Mouse (Mus musculus): ENCODE measurements at regions not wholly inside any gene's neighbourhood (a gene's known extent, or its start where the extent isn't known, plus 50 kb on each side); places are given as distances from the start of the nearest gene placed in this dataset.

GRCm38 (mm10) chr3:103408724-103409123 lies 129.6 kb downstream of the Trim33 start:
- no peaks in the 10 kb centered on the region for H3K36me3 ChIP-seq (ENCODE audit: control insufficient read depth, insufficient read depth, low read length)
- DNase-seq (ENCODE audit: low spot score) (no peak), ATAC-seq (no peak)
- WGBS, result 84% methylated on average over 5 of the region's 5 CpGs
- no peaks in the 10 kb centered on the region for H3K27me3 ChIP-seq (replicated peaks; ENCODE audit: control insufficient read depth, insufficient read depth, low read length)
- H3K27ac ChIP-seq (ENCODE audit: low read depth, low read length), result no peak overlapping the region
- no peaks in the 10 kb centered on the region for H3K9me3 ChIP-seq (replicated peaks; ENCODE audit: control insufficient read depth, low read length)
- no peak overlapping the region for H3K4me2 ChIP-seq (ENCODE audit: low read length)
- H3K4me3 ChIP-seq (ENCODE audit: low read depth, low read length), result no peak overlapping the region
- H3K9ac ChIP-seq (ENCODE audit: low read length), result no peak overlapping the region
- H3K4me1 ChIP-seq (ENCODE audit: control insufficient read depth, insufficient read depth, low read length), result no peaks in the 10 kb centered on the region

DNA sequence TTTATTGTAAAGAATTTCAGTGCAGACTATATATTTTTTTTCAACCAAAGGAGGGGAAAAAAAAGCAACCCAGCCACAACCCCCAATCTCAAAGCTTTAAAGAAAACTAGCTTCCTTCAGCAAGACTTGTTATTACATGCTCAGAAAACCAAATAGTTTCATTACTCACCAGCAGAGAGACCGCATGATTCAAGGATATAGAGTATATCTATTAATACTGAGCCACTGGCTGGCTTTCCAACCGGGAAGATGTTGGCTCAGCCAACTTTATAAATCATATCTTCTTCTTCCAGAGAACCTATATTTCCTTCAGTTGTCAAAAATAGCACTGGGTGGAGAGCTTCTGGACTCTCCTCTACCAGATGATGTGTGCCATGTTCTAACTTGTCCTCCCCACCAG lies 133.2 kb downstream of the Trim33 start:
- Histone ChIP-seq H3K36me3 (ENCODE audit: control insufficient read depth, insufficient read depth, low read length) (no peaks in the 10 kb centered on the region), H3K4me3 (ENCODE audit: low read depth, low read length) (no peak overlapping the region), H3K4me2 (ENCODE audit: low read length) (no peak overlapping the region), H3K27me3 (replicated peaks; ENCODE audit: control insufficient read depth, insufficient read depth, low read length) (no peaks in the 10 kb centered on the region), H3K9me3 (replicated peaks; ENCODE audit: control insufficient read depth, low read length) (no peaks in the 10 kb centered on the region), H3K27ac (ENCODE audit: low read depth, low read length) (no peak overlapping the region), H3K9ac (ENCODE audit: low read length) (no peak overlapping the region), H3K4me1 (ENCODE audit: control insufficient read depth, insufficient read depth, low read length) (no peaks in the 10 kb centered on the region)
- ATAC-seq (no peak), DNase-seq (ENCODE audit: low spot score) (no peak)
- WGBS, result 88% methylated on average over 2 of the region's 2 CpGs

GRCm38 (mm10) chr3:103415051-103415695 lies 136.1 kb downstream of the Trim33 start:
- 91% methylated on average over 8 of the region's 8 CpGs for WGBS
- Histone ChIP-seq H3K9me3 (replicated peaks; ENCODE audit: control insufficient read depth, low read length) (no peaks in the 10 kb centered on the region), H3K4me1 (ENCODE audit: control insufficient read depth, insufficient read depth, low read length) (no peaks in the 10 kb centered on the region), H3K9ac (ENCODE audit: low read length) (no peak overlapping the region), H3K27ac (ENCODE audit: low read depth, low read length) (no peak overlapping the region), H3K27me3 (replicated peaks; ENCODE audit: control insufficient read depth, insufficient read depth, low read length) (no peaks in the 10 kb centered on the region), H3K4me2 (ENCODE audit: low read length) (no peak overlapping the region), H3K36me3 (ENCODE audit: control insufficient read depth, insufficient read depth, low read length) (no peaks in the 10 kb centered on the region), H3K4me3 (ENCODE audit: low read depth, low read length) (no peak overlapping the region)
- ATAC-seq, result no peak
- no peak for DNase-seq (ENCODE audit: low spot score)

DNA sequence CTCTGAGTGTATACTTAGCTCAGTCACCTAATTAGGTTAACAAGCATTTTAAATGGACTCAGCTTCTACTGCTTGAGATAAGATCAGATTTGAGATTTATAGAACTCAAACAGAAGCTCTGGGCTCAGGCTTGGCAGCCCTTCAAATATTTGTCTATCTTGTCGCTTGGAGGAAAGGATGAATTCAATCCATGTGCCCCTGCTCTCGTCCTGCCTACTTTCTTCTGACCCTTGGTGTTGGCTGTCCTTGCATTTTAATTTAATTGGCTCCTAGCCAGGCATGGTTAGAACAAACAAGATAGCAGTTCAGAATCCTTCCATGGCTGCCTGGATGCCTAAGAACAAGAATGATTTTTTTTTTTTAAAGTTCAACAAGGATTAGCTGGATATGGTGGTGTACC lies 137.2 kb downstream of the Trim33 start:
- no peak overlapping the region for H3K4me3 ChIP-seq (ENCODE audit: low read depth, low read length)
- no peak overlapping the region for H3K4me2 ChIP-seq (ENCODE audit: low read length)
- peaks cover 6% of the 10 kb centered on the region; the same call in 1 of the 2 replicates for H3K4me1 ChIP-seq (ENCODE audit: control insufficient read depth, insufficient read depth, low read length)
- no peak overlapping the region for H3K9ac ChIP-seq (ENCODE audit: low read length)
- 39% methylated on average over 2 of the region's 2 CpGs for WGBS
- no peak for ATAC-seq
- H3K27ac ChIP-seq (ENCODE audit: low read depth, low read length), result no peak overlapping the region
- no peaks in the 10 kb centered on the region for H3K27me3 ChIP-seq (replicated peaks; ENCODE audit: control insufficient read depth, insufficient read depth, low read length)
- DNase-seq (ENCODE audit: low spot score), result peak; percentile 28
- H3K9me3 ChIP-seq (replicated peaks; ENCODE audit: control insufficient read depth, low read length), result no peaks in the 10 kb centered on the region
- H3K36me3 ChIP-seq (ENCODE audit: control insufficient read depth, insufficient read depth, low read length), result no peaks in the 10 kb centered on the region

- no peak for DNase-seq (ENCODE audit: low spot score)
- 92% methylated on average over 4 of the region's 4 CpGs for WGBS
- Histone ChIP-seq H3K27ac (ENCODE audit: low read depth, low read length) (no peak overlapping the region), H3K36me3 (ENCODE audit: control insufficient read depth, insufficient read depth, low read length) (no peaks in the 10 kb centered on the region), H3K9me3 (replicated peaks; ENCODE audit: control insufficient read depth, low read length) (no peaks in the 10 kb centered on the region), H3K4me3 (ENCODE audit: low read depth, low read length) (no peak overlapping the region), H3K4me2 (ENCODE audit: low read length) (no peak overlapping the region), H3K27me3 (replicated peaks; ENCODE audit: control insufficient read depth, insufficient read depth, low read length) (no peaks in the 10 kb centered on the region), H3K9ac (ENCODE audit: low read length) (no peak overlapping the region), H3K4me1 (ENCODE audit: control insufficient read depth, insufficient read depth, low read length) (peaks cover 7% of the 10 kb centered on the region; the same call in 1 of the 2 replicates)
- no peak for ATAC-seq
These were observed 138.7 kb downstream of the Trim33 start for GRCm38 (mm10) chr3:103417781-103418180.

GRCm38 (mm10) chr3:103419761-103420620 lies 140.9 kb downstream of the Trim33 start:
- H3K4me3 ChIP-seq (ENCODE audit: low read depth, low read length), result no peak overlapping the region
- H3K9me3 ChIP-seq (replicated peaks; ENCODE audit: control insufficient read depth, low read length), result no peaks in the 10 kb centered on the region
- peak; percentile 54; the same call in 1 of the 2 replicates for ATAC-seq
- H3K36me3 ChIP-seq (ENCODE audit: control insufficient read depth, insufficient read depth, low read length), result no peaks in the 10 kb centered on the region
- peaks cover 7% of the 10 kb centered on the region; the same call in 1 of the 2 replicates for H3K4me1 ChIP-seq (ENCODE audit: control insufficient read depth, insufficient read depth, low read length)
- H3K27me3 ChIP-seq (replicated peaks; ENCODE audit: control insufficient read depth, insufficient read depth, low read length), result no peaks in the 10 kb centered on the region
- no peak overlapping the region for H3K27ac ChIP-seq (ENCODE audit: low read depth, low read length)
- DNase-seq (ENCODE audit: low spot score), result peak; percentile 47
- H3K9ac ChIP-seq (ENCODE audit: low read length), result no peak overlapping the region
- H3K4me2 ChIP-seq (ENCODE audit: low read length), result no peak overlapping the region
- 19% methylated on average over 4 of the region's 4 CpGs for WGBS

GRCm38 (mm10) chr3:103420621-103421274 lies 141.7 kb downstream of the Trim33 start:
- no peaks in the 10 kb centered on the region for H3K36me3 ChIP-seq (ENCODE audit: control insufficient read depth, insufficient read depth, low read length)
- no peak overlapping the region for H3K4me2 ChIP-seq (ENCODE audit: low read length)
- peaks cover 7% of the 10 kb centered on the region; the same call in 1 of the 2 replicates for H3K4me1 ChIP-seq (ENCODE audit: control insufficient read depth, insufficient read depth, low read length)
- 71% methylated on average over 12 of the region's 12 CpGs for WGBS
- no peaks in the 10 kb centered on the region for H3K9me3 ChIP-seq (replicated peaks; ENCODE audit: control insufficient read depth, low read length)
- no peak overlapping the region for H3K9ac ChIP-seq (ENCODE audit: low read length)
- peak; percentile 62 for ATAC-seq
- H3K4me3 ChIP-seq (ENCODE audit: low read depth, low read length), result no peak overlapping the region
- no peak overlapping the region for H3K27ac ChIP-seq (ENCODE audit: low read depth, low read length)
- no peaks in the 10 kb centered on the region for H3K27me3 ChIP-seq (replicated peaks; ENCODE audit: control insufficient read depth, insufficient read depth, low read length)
- peak; percentile 17 for DNase-seq (ENCODE audit: low spot score)

DNA sequence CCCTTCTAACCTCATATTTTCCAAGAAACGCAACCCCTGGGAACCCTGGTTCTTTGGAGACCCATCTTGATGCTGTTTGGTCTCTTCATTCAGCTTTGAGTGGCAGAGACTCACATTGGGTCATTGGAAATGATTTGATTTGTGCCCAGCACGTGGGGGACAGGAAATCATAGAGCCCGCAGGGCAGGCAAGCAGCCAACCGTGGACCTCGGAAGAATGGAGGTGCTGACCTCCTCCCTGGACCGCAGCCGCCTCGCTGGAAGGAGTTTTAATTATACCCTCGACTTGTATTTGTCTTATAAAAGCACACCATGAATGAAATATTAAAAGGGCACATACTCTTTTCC lies 142.2 kb downstream of the Trim33 start:
- WGBS, result 67% methylated on average over 9 of the region's 9 CpGs

More for the DNA sequence above, 142.2 kb downstream of the Trim33 start:
- Histone ChIP-seq H3K4me3 (ENCODE audit: low read depth, low read length) (no peak overlapping the region), H3K4me2 (ENCODE audit: low read length) (no peak overlapping the region), H3K9me3 (replicated peaks; ENCODE audit: control insufficient read depth, low read length) (no peaks in the 10 kb centered on the region), H3K27ac (ENCODE audit: low read depth, low read length) (no peak overlapping the region), H3K4me1 (ENCODE audit: control insufficient read depth, insufficient read depth, low read length) (peaks cover 7% of the 10 kb centered on the region; the same call in 1 of the 2 replicates), H3K36me3 (ENCODE audit: control insufficient read depth, insufficient read depth, low read length) (no peaks in the 10 kb centered on the region), H3K9ac (ENCODE audit: low read length) (no peak overlapping the region), H3K27me3 (replicated peaks; ENCODE audit: control insufficient read depth, insufficient read depth, low read length) (no peaks in the 10 kb centered on the region)
- DNase-seq (ENCODE audit: low spot score), result peak; percentile 12
- no peak for ATAC-seq
